Mouse (Mus musculus): ENCODE results near the gene Slc36a3.
A peak's percentile ranks its signal among the peaks of the same experiment; 100 is the strongest.

Slc36a3 gene

DNA sequence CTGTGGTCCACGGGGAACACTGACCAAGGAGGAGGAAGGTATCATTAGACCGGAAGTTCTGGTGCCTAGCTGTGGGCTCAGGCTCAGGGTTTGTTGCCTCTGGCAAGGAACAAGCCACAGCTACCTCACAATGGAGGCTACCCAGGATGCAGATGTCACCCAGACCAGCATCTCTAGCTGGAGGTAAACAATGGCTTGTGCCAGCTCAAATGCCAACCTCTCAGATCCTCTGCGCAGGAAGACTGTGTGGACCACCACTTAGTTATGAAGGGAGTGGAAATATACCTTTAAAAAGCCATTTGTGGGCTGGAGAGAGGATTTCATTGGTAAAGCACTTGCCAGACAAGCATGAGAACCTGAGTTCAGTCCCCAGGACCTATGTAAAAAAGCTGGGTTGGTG, at the start of gene Slc36a3:
Gene Slc36a3 (minus strand): TSS at position 101 of the 400 bp plus-strand sequence.
- DNase-seq (ENCODE audit: low spot score), result no peak

DNA sequence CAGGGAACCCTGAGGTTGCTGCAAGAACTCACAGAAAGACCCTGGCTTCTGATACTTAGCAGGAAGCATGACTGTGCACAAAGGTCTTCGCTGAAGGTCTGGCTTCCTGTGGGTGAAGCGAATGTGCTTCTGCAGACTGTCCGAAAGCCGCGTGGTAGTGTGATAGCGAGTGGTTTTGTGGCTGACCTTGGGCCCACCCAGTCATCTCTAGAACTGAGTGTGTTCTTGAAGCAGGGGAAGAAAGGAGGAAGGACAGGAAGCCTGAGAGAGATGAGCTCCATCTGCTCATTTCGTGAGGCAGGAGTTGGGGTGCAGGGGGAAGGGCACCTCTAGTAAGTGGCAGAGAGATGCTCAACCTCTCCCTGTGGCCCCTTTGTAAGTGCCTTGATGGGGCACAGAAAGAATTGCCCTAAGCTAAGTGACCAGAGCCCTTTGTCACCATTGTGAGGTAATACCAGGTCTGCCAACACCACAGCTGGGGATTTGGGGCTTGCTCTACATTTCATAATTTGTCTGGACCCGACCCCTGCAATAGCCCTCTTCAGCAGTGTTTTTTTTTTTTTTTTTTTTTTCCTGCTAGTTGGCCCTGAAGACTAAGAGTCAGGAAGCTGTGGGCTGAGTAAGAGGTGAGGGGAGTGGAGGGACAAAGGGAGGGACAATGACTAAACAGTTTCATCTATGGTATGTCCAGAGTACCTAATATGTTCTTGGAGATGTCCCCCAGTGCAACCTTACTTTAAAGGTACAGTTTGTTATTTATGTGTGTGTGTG, 46.4 kb upstream of the Slc36a3 start:
- DNase-seq (ENCODE audit: low spot score), result no peak

DNA sequence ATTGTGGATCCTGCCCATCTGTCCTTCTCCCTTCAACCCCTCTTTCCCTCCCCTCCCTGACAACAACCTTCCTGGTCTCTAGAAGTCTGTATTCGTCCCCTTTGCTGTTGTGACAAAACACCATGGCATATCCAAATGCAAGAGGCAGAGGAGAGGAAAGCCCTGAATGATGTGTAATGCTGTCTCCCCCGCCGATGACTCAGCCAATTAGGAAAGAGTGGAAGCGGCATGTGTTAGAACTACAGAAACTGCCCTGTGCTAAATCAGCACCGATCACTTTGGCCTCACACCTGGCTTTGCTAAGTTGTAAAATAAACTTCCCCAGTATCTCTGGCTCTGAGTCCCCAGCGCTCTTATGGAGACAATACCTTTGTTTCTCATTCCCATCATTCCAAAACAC, 45.6 kb upstream of the Slc36a3 start:
- DNase-seq (ENCODE audit: low spot score), result no peak

DNA sequence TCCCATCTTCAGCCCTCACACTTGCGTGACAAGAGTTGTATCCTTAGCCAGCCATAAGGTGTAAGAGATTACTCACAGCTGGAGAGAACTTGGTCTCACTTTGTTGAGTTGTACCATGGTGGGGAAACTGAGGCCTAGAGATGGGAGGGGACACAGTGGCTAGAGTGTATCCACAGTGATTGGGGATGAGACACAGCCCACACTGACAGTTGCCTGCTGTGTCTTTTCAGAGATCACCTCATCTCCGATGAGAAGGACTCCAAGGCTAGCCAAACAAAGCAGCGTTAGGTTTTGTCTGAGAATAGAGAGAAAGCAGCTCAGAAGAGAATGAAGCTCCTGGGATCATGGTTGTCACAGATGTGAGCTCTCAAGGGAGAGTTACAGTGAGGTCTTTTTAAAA, 38.7 kb upstream of the Slc36a3 start:
- no peak for DNase-seq (ENCODE audit: low spot score)

DNA sequence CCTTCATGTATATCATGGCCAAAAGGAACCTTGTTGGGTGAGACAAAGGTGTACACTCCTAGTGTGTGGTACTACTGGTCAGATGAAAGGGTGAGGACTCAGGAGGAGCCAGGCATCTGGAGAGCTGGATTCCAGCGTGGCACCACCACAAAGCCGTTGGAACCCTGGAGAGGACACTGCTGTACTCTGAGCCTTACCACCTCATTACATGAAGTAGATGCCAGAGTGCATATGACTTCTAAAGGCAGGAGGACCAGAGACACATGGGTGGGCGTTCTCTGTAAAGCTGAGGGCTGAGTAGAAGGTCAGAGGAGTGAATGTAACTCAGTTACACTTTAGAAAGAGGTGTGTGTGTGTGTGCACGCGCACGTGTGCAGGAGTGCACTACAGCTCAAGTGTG, 36.3 kb upstream of the Slc36a3 start:
- no peak for DNase-seq (ENCODE audit: low spot score)

DNA sequence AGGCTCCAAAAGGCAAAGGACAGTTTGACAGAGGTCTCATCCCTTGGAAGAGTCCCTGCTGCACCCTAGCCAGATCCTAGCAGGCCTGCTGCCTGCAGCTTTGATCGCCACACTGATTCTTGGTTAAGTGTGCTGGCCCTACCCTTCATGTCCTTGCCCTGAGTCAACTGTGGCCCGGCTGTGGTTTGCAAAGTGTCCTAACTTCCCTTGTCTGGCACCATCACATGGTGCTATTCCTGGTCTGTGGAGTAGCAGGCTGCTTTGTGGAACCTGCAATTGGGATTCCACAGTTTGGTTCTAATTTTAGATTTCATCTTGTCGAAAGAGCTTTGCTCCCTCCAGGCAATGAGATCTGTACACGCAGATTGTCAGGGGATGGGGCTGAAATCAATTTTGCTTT, 35.8 kb upstream of the Slc36a3 start:
- no peak for DNase-seq (ENCODE audit: low spot score)

DNA sequence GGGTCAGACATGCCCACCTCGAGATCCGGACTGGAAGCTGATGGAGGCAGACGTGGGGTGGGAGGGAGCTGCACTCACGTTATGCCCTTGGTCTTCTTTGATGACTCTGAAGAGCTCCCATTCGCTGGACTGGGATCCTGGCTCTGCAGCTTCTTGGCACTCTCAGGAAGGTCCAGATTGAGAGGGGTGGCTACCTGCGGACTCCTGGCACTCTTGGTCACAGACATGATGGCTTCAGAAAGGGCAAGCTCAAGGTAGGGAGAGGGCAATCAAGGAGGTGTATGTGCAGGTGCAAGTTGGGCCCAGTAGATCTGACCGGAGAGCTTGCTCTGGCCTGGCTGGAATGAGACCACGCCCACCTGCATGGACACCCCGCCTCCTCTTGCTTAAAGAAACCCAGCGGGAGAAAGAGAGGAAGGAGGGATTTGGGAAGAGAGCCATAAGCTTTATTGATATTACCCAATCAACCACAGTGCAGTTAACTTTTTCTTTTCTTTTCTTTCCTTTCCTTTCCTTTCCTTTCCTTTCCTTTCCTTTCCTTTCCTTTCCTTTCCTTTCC, 33.3 kb upstream of the Slc36a3 start, which contains the start of gene Slc36a2:
Gene Slc36a2 (minus strand): TSS at position 345 of the 559 bp plus-strand sequence.
- DNase-seq (ENCODE audit: low spot score), result no peak

DNA sequence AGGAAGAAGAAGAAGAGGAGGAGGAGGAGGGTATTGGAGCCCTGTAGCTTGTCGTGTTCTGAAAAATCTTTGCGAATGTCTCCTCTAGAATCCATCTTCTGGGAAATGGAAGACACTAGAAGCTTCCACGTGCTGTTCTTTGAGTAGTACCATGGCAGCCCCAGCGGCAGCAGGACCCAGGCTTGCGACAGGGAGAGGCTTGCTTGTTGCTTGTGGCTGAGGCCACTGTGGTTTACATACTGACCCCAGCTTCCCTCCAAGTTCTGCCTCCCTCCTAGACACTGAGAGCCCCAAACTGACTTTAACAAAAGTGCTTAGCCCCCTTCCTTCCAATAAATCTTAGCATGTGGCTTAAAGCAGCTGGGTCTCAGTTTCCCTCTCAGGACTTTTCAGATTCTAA, 32.7 kb upstream of the Slc36a3 start:
- no peak for DNase-seq (ENCODE audit: low spot score)

DNA sequence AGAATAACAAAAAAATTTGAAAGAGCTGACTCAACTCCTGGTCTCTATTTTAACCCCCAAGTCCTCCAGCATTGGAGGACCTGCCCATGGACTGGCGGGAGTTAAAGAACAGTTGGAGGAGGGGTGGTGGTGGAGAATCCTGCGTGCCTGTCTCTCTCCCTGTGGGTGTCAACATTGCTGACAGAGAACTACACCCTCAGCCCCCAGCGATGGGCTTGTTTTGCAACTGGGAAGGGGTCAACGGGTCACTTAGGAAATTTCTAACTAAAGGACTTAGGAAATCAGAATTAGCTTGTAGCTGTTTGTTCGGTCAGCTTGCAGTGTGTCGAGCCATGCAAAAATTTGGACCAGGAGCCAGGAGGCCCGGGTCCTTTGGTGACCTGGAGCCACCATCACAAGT, 31.6 kb upstream of the Slc36a3 start:
- DNase-seq (ENCODE audit: low spot score), result no peak

DNA sequence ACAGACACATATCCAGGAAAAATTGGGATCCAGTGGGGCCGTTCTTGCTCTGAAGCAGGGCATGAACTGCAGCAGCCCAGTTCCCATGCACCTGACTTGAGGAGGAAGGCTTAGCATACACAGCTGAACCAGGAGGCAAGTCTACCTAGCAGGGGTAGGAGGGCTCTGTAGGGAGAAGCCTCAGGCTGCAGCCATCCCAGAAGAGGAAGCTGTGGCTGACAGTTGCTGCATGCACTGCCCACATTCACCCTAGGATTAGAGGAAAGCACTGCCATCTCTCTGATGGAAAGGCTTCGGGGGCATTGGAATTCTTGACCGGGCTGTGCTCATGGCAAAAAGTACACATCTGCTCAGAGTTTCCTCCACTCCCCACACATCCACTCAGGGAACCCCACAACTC, 28.3 kb upstream of the Slc36a3 start:
- no peak for DNase-seq (ENCODE audit: low spot score)

DNA sequence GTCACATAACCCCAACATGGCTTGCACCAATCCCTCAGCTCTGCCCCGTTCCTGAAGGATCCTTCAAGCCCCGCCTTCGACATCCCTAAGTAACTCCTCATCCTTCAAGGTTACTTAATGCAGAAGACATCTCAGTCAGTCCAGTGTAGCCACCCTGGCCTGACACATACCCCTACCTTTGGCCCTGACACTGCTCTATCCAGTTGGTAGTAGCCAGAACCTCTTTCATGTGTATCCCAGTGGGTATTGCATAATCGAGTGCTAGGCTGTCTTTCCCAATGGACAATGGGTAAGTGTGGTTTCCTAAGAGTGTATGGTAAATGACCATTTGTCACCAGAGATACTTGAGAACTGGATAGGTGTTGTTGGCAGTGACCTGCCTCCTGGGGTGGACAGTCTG, 27.3 kb upstream of the Slc36a3 start:
- no peak for DNase-seq (ENCODE audit: low spot score)

DNA sequence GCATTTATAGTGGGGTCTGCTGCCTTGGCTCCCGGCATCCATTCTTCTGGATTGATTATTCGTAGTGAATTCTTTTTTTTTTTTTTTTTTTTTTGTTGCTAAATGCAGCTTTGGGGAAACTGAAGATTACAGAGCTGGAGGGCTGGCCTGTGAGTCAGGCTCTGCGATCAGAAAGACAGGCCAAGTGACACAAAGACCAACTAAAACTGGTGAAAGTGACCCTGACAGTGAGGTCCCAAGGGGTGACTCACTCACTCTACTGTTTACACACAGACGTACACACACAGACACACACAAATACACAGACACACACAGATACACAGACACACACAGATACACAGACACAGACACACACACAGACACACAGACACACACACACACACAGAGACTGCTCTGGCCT, 19.0 kb upstream of the Slc36a3 start:
- DNase-seq (ENCODE audit: low spot score), result no peak

DNA sequence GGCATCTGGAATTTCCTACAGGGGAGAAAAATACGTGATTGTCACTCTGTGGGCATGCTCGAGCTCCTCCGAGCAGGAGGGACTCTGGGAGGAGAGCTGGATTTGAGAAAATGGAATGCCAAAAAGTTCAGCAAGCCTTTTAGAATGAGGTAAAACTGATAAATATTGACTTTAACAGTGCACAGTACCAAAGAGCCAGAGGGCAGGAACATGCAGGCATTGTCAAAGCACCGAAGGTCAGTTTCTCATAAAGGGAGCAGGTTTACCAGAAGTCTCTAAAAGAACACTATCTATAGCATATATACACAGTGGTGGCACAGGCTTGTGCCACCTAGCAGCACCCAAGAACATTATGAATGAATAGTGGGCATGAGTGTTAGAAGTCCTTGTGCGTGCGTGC, 17.4 kb upstream of the Slc36a3 start:
- no peak for DNase-seq (ENCODE audit: low spot score)

DNA sequence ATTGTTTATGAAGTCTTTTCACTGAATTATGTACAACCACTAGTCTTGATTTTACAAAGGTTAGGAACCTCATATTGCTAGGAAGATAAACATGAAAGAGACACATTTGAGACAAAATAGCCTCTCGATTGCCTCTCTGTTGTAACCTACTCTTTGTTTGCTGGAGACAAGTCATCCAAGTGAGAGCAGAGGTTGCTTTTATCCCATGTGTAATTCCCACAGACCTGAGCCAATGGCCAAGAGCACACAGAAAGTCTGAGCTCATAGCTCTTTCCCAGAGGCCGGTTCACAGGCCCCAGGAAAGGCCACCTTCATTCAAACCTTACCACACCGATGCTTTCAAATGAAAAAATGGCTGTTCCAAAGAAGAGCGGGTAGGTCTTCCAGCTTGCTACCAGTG, 17.0 kb upstream of the Slc36a3 start:
- no peak for DNase-seq (ENCODE audit: low spot score)

DNA sequence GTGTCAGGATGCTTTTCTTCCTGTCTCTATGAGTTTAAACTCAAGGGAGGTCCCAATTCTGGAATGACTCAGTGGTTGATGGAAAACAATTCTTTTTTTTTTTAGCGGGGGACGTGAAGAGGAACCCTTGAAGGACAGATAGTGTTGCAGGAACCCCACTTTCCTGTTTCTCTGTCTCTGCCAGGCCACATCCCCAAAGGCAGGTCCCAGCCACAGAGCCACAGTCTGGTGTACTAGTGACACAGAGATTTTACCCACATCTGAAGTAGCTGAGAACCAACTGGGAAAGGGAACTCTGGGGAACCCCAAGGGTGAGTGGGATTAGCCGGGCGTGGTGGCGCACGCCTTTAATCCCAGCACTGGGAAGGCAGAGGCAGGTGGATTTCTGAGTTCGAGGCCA, 14.2 kb upstream of the Slc36a3 start:
- no peak for DNase-seq (ENCODE audit: low spot score)

DNA sequence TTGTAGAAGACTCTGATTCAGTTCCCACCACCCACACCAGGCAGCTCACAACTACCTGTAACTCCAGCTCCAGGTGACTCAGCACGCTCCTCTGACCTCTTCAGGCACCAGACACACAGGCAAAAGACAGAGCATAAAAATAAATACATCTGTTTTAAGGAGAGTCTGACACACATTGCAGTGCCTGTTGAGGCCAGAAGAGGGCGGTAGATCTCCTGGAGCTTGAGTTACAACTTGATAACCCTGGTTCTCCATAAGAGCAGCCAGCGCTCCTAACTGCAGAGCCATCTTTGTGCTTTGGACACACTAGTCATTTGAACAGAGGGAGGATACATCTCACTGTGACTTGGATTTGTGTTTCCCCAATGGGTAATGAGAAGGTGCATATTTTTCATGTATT, 13.2 kb upstream of the Slc36a3 start:
- peak; percentile 34 for DNase-seq (ENCODE audit: low spot score)

DNA sequence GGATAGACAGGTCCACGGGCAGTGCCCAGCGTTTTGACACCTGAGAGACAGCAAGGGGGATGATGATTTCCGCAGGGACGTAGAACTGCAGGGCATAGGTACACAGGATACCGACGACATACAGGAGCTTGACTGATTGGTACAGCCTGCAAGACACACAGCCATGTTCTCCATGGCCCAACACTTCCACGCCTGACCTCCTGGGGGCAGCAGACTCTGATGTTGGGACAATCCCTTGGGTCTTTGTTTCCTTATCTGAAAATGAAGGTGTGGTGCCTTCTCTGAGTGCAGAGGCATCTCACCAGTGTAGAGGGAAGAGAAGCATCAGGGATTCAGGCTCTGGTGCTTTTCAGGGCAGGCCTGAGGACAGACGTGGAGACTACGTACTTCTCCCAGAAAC, 11.2 kb upstream of the Slc36a3 start:
- DNase-seq (ENCODE audit: low spot score), result peak; percentile 46

DNA sequence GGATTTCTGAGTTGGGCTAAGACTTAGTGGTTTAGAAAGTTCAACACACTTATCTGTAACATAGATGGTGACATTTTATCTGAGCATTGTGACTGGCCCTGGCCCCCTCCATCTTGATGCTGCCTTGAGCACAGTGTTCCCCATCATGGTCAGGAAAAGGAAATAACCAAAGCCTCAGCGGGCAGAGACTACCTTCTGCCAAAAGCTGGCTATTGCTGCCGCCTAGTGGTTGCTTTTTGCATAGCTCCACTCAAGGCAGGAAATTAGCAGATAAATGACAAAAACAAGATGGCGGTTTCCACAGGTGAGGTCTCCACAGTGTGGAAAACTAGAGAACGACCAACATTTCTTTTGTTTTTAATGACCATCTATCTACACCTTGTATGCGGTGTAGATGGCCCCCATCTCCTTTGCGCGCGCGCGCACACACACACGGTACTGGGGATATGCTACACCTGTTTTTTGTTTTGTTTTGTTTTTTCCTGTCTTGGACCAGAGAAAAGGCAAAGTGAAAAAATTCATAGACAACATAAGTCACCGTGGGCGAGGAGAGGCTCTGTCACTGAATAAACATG, 7.4 kb upstream of the Slc36a3 start:
- DNase-seq (ENCODE audit: low spot score), result peak; percentile 88

DNA sequence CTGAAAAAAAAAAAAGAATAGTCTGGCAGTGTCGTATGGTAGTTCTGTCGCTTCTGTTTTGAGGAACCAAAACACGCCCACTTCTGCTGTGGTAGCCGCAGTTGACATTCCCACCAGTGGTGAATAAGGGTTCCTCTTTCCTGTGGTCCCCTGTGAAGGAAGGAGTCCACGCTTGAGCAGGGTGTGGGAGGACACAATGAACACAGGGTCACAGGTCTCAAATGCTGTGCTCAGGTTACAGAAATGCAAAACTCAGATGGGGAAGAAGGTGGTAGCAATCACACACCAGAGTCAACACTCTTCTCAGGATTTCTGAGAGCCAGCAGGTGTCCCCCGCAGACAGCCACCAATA, 3.5 kb upstream of the Slc36a3 start:
- DNase-seq (ENCODE audit: low spot score), result no peak

DNA sequence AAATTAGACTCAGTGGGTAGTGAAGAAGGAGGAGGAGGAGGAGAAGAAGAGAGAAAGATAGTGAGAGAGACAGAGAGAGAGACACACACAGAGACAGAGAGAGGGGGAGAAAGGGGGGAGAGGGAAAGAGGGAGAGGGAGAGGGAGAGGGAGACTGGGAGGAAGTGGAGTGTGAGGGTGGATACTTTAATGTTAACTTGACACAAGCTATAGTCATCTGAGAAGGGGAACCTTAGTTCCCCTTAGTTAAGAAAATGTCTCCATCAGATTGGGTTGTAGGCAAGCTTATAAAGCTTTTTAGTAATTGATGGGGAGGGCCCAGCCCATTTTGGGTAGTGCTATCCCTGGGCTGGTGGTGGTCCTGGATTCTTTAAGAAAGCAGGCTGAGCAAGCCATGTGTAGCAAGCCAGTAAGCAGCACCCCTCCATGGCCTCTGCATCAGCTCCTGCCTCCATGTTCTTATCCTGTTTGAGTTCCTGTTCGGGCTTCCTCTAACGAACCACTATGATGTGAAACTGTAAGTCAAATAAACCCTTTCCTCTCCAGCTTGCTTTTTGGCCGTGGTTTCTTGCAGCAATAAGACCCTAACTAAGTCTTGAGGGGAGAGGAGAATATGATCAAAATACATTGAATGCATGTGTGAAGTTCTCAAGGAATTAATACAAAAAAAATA, 3.0 kb upstream of the Slc36a3 start:
- DNase-seq (ENCODE audit: low spot score), result no peak

DNA sequence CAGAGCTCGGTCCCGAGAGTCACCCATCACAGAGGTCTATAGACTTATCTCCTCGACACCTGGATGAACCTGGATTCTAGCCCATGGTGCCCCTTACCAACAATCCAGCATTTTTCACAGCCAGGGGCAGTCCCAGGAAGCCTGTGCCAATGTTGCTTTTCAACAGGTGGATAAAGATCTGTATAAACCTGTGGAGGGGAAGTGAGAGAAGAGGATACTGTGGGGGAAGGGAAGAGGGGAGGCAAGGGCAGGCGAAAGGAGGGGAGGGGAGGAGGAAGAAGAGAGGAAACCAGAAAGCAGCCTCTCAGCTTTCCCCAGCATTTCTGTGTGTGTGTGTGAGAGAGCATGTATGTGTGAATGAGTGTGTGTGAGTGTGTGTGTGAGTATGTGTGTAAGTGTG, 3.0 kb downstream of the Slc36a3 start:
- no peak for DNase-seq (ENCODE audit: low spot score)

DNA sequence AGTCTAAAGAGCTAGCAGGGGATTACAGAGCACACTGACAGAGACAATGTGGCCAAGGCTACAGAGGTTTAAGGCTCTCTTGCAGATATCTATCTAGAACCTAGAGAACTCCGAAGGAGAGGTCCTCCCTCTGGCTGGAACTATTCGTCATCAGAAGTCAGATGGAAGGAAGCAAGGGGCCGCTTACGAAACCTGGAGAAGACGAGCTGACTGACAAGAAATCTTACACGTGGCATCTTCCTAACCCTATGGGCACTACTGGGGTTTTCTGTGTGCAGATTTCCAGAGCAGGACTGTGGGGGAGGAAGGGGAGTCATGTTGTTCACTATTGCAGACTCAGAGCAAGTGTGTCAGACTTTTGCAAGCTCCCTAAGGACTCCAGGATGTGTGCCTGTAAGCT, 4.1 kb downstream of the Slc36a3 start:
- DNase-seq (ENCODE audit: low spot score), result no peak

DNA sequence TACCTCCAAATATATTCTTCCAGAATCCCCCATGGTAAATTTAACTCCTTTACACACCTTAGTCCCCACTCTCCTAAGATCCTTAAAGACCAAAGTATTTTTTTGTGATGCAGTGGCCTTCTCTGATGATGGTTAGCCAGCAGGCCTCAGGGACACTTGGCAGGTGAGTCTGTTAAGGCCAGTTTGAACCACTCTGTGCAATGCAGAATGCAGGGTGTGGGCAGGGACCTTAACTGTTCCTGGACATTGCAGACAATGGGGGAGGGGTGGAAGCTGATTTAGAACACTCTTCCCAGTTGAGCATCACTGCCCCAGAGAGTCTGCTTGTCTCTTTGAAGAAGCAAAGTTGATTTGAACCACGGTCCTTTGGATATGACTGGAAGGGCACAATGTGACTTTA, 4.7 kb downstream of the Slc36a3 start:
- DNase-seq (ENCODE audit: low spot score), result no peak
